Mouse (Mus musculus) urinary bladder, postnatal 4 days (tissue): ENCODE measurements around the gene Ftsj3.
"Not testable (repeated sequence)": the region's sequence is repeated elsewhere in the genome, so short reads cannot be mapped to it uniquely, and the experiment has no call there.

Source experiments
- DNase-seq, 2 experiments: peaks; one replicate each; pipeline ENCODE4 v3.0.0; 2021 to 2022; ENCODE audit warnings: low spot score in 2 of 2

Ftsj3 gene

GRCm38 (mm10) chr11:106268326-106269059 lies 12.6 kb upstream of the Ftsj3 start:
- DNase-seq, result peak; percentile 72 to 84

- DNase-seq, result no peak
Measured at GRCm38 (mm10) chr11:106267871-106268270, 12.0 kb upstream of the Ftsj3 start.

- DNase-seq, result no peak
Measured at GRCm38 (mm10) chr11:106267311-106267852, 11.5 kb upstream of the Ftsj3 start.

GRCm38 (mm10) chr11:106266431-106266830 lies 10.6 kb upstream of the Ftsj3 start:
- DNase-seq, result no peak

GRCm38 (mm10) chr11:106265570-106265969 lies 9.7 kb upstream of the Ftsj3 start:
- DNase-seq, result no peak

- DNase-seq, result no peak
Measured at GRCm38 (mm10) chr11:106264988-106265387, 9.1 kb upstream of the Ftsj3 start.

- DNase-seq, result no peak
Measured at GRCm38 (mm10) chr11:106263963-106264362, 8.1 kb upstream of the Ftsj3 start.

GRCm38 (mm10) chr11:106260826-106261450 lies 5.1 kb upstream of the Ftsj3 start:
- DNase-seq, result no peak

- DNase-seq, result no peak
Measured at GRCm38 (mm10) chr11:106256775-106257174, 896 bp upstream of the Ftsj3 start.

GRCm38 (mm10) chr11:106255174-106255573 lies 705 bp downstream of the Ftsj3 start:
- DNase-seq, result no peak

- no peak for DNase-seq
Measured at GRCm38 (mm10) chr11:106254767-106255166, 1.1 kb downstream of the Ftsj3 start.

- no peak for DNase-seq
Measured at GRCm38 (mm10) chr11:106249326-106249725, 6.6 kb downstream of the Ftsj3 start.

GRCm38 (mm10) chr11:106246834-106247233 lies 9.0 kb downstream of the Ftsj3 start:
- no peak for DNase-seq

- not testable (repeated sequence) for DNase-seq
Measured at GRCm38 (mm10) chr11:106233978-106234377, 21.9 kb downstream of the Ftsj3 start.

- no peak for DNase-seq
Measured at GRCm38 (mm10) chr11:106220603-106221002, 35.3 kb downstream of the Ftsj3 start.

- DNase-seq, result peak; percentile 88 to 91
Measured at GRCm38 (mm10) chr11:106216730-106217490, 39.0 kb downstream of the Ftsj3 start, which contains the start of gene Ddx42. TSS of gene Ddx42 (plus strand) at chr11:106216926.

- peak; percentile 91 to 94 for DNase-seq
Measured at GRCm38 (mm10) chr11:106215927-106216729, 39.8 kb downstream of the Ftsj3 start, which contains the start of gene Ccdc47. TSS of gene Ccdc47 (minus strand) at chr11:106216344.

- no peak for DNase-seq
Measured at GRCm38 (mm10) chr11:106215450-106215859, 40.4 kb downstream of the Ftsj3 start.

GRCm38 (mm10) chr11:106214856-106215255 lies 41.0 kb downstream of the Ftsj3 start:
- DNase-seq, result no peak

GRCm38 (mm10) chr11:106212771-106213170 lies 43.1 kb downstream of the Ftsj3 start:
- no peak for DNase-seq

GRCm38 (mm10) chr11:106202123-106202465 lies 53.8 kb downstream of the Ftsj3 start, which contains the start of gene Strada:
TSS of gene Strada (minus strand) at chr11:106202168.
- no peak for DNase-seq
